Mouse (Mus musculus) neural tube, embryonic 11.5 days (tissue): Measurements from ENCODE around the gene Kcnj6. TPM values are rescaled to one million over a fixed set of nuclear protein-coding genes. Genes with fewer than 3 reads are reported as not detected.

Experiments used
- ATAC-seq: fragments of 200-750 bp; cut with Nextera tagmentation; 2 replicates; pipeline ENCODE4 v1.8.0; 2017; ENCODE audit warnings: moderate number of reproducible peaks, mild to moderate bottlenecking, moderate TSS enrichment, moderate library complexity; ENCODE audit not compliant: insufficient read depth, low FRiP score, low TSS enrichment
- DNase-seq: peaks from one replicate; pipeline ENCODE4 v3.0.0-alpha.2; 2015; ENCODE audit warnings: low spot score
- H3K27ac ChIP-seq: fragments of 300-500 bp; sonication (generic); 2 replicates; pipeline ENCODE4 v1.5.1; 2014; ENCODE audit warnings: low read depth, mild to moderate bottlenecking, low read length
- H3K27me3 ChIP-seq: fragments of 300-500 bp; sonication (generic); 2 replicates; pipeline ENCODE4 v1.6.1; 2014; ENCODE audit warnings: mild to moderate bottlenecking, low read length, mixed read lengths; ENCODE audit not compliant: control insufficient read depth, insufficient read depth
- H3K36me3 ChIP-seq: fragments of 300-500 bp; sonication (generic); 2 replicates; pipeline ENCODE4 v1.6.1; 2014; ENCODE audit warnings: mild to moderate bottlenecking, low read length, moderate library complexity, mixed read lengths; ENCODE audit not compliant: control insufficient read depth, insufficient read depth
- H3K4me1 ChIP-seq: fragments of 300-500 bp; sonication (generic); 2 replicates; pipeline ENCODE4 v1.6.1; 2014; ENCODE audit warnings: low read length, mixed read lengths; ENCODE audit not compliant: control insufficient read depth, insufficient read depth
- H3K4me2 ChIP-seq: fragments of 300-500 bp; sonication (generic); 2 replicates; pipeline ENCODE4 v1.6.1; 2014; ENCODE audit warnings: low read depth, mild to moderate bottlenecking, moderate library complexity
- H3K4me3 ChIP-seq: fragments of 300-500 bp; sonication (generic); 2 replicates; pipeline ENCODE4 v1.5.1; 2014; ENCODE audit warnings: low read depth, low read length
- H3K9ac ChIP-seq: fragments of 300-500 bp; sonication (generic); 2 replicates; pipeline ENCODE4 v1.6.1; 2014; ENCODE audit warnings: mild to moderate bottlenecking, low read length
- H3K9me3 ChIP-seq: fragments of 300-500 bp; sonication (generic); 2 replicates; pipeline ENCODE4 v1.6.1; 2016; ENCODE audit warnings: low read length; ENCODE audit not compliant: control insufficient read depth
- WGBS: fragments of 180-500 bp; shearing (Covaris S2); extraction: QIAGEN DNeasy Blood & Tissue Kit; methylation state at CpG from one replicate; pipeline ENCODE4 v1.1.7; 2014; 5-methylcytosine and 5-hydroxymethylcytosine counted together
- polyA plus RNA-seq: library from polyadenylated mRNA; unstranded; fragments of >200 nt; fragmentation: Nextera tagmentation; extraction: Ambion mirVana; gene quantifications from 2 replicates; pipeline ENCODE4 v1.2.1, GENCODE M21; 2014

Kcnj6 gene
- polyA plus RNA-seq, 1 experiment from 2014 or later: not detected

- H3K27ac ChIP-seq: no peak overlapping the region
- 79% methylated on average over 19 of the region's 19 CpGs for whole genome bisulfite sequencing
- H3K9me3 ChIP-seq: no peaks in the 10 kb centered on the region
- no peak overlapping the region for H3K4me3 ChIP-seq
- no peak overlapping the region for H3K4me2 ChIP-seq
- no peak overlapping the region for H3K9ac ChIP-seq
- ATAC-seq (no peak), DNase-seq (no peak)
- H3K27me3 ChIP-seq: no peaks in the 10 kb centered on the region
- H3K36me3 ChIP-seq: no peaks in the 10 kb centered on the region
- no peaks in the 10 kb centered on the region for H3K4me1 ChIP-seq
Measured at GRCm38 (mm10) chr16:94852407-94853160, 144.9 kb downstream of the Kcnj6 start.

- Histone ChIP-seq H3K4me2 (no peak overlapping the region), H3K9me3 (no peaks in the 10 kb centered on the region), H3K4me1 (no peaks in the 10 kb centered on the region), H3K9ac (no peak overlapping the region), H3K4me3 (no peak overlapping the region), H3K27ac (no peak overlapping the region), H3K27me3 (no peaks in the 10 kb centered on the region), H3K36me3 (no peaks in the 10 kb centered on the region)
- 54% methylated on average over 14 of the region's 14 CpGs for WGBS
- ATAC-seq: no peak
- no peak for DNase-seq
Measured at GRCm38 (mm10) chr16:94850393-94850792, 147.1 kb downstream of the Kcnj6 start.

GRCm38 (mm10) chr16:94845996-94846395 is 151.5 kb downstream of the Kcnj6 start:
- H3K27me3 ChIP-seq: no peaks in the 10 kb centered on the region
- no peaks in the 10 kb centered on the region for H3K9me3 ChIP-seq
- H3K4me3 ChIP-seq: no peak overlapping the region
- 92% methylated on average over 5 of the region's 5 CpGs for WGBS
- H3K4me1 ChIP-seq: no peaks in the 10 kb centered on the region
- H3K4me2 ChIP-seq: no peak overlapping the region
- DNase-seq (no peak), ATAC-seq (no peak)
- H3K27ac ChIP-seq: no peak overlapping the region
- H3K9ac ChIP-seq: no peak overlapping the region
- H3K36me3 ChIP-seq: no peaks in the 10 kb centered on the region

- 70% methylated on average over 4 of the region's 4 CpGs for WGBS
- H3K27me3 ChIP-seq: no peaks in the 10 kb centered on the region
- no peak overlapping the region for H3K27ac ChIP-seq
- H3K4me3 ChIP-seq: no peak overlapping the region
- no peak for ATAC-seq
- H3K9ac ChIP-seq: no peak overlapping the region
- H3K4me2 ChIP-seq: no peak overlapping the region
- DNase-seq: no peak
- H3K9me3 ChIP-seq: no peaks in the 10 kb centered on the region
- no peaks in the 10 kb centered on the region for H3K4me1 ChIP-seq
- no peaks in the 10 kb centered on the region for H3K36me3 ChIP-seq
Measured at GRCm38 (mm10) chr16:94844769-94845168, 152.7 kb downstream of the Kcnj6 start.

GRCm38 (mm10) chr16:94839398-94839797 is 158.1 kb downstream of the Kcnj6 start:
- Histone ChIP-seq H3K27me3 (no peaks in the 10 kb centered on the region), H3K27ac (no peak overlapping the region), H3K4me3 (no peak overlapping the region), H3K36me3 (no peaks in the 10 kb centered on the region), H3K9me3 (no peaks in the 10 kb centered on the region), H3K4me1 (no peaks in the 10 kb centered on the region), H3K4me2 (no peak overlapping the region), H3K9ac (no peak overlapping the region)
- ATAC-seq: no peak
- WGBS: 50% methylated on average over 6 of the region's 6 CpGs
- no peak for DNase-seq

GRCm38 (mm10) chr16:94837881-94838280 is 159.6 kb downstream of the Kcnj6 start:
- H3K36me3 ChIP-seq: no peaks in the 10 kb centered on the region
- H3K9ac ChIP-seq: no peak overlapping the region
- ATAC-seq: no peak
- DNase-seq: no peak
- no peaks in the 10 kb centered on the region for H3K9me3 ChIP-seq
- no peaks in the 10 kb centered on the region for H3K4me1 ChIP-seq
- H3K4me2 ChIP-seq: no peak overlapping the region
- no peak overlapping the region for H3K27ac ChIP-seq
- WGBS: 87% methylated on average over 9 of the region's 9 CpGs
- no peaks in the 10 kb centered on the region for H3K27me3 ChIP-seq
- H3K4me3 ChIP-seq: no peak overlapping the region

GRCm38 (mm10) chr16:94834502-94834901 is 163.0 kb downstream of the Kcnj6 start:
- Histone ChIP-seq H3K4me3 (no peak overlapping the region), H3K9ac (no peak overlapping the region), H3K36me3 (no peaks in the 10 kb centered on the region), H3K4me2 (no peak overlapping the region), H3K27ac (no peak overlapping the region), H3K27me3 (no peaks in the 10 kb centered on the region), H3K9me3 (no peaks in the 10 kb centered on the region), H3K4me1 (no peaks in the 10 kb centered on the region)
- WGBS: 89% methylated on average over 9 of the region's 9 CpGs
- ATAC-seq: no peak
- DNase-seq: no peak

- H3K4me2 ChIP-seq: no peak overlapping the region
- no peaks in the 10 kb centered on the region for H3K27me3 ChIP-seq
Measured at GRCm38 (mm10) chr16:94828166-94828565, 169.3 kb downstream of the Kcnj6 start.

GRCm38 (mm10) chr16:94827092-94827585 is 170.4 kb downstream of the Kcnj6 start:
- no peaks in the 10 kb centered on the region for H3K4me1 ChIP-seq
- 76% methylated on average over 8 of the region's 8 CpGs for WGBS
- H3K4me2 ChIP-seq: no peak overlapping the region
- ATAC-seq (no peak), DNase-seq (no peak)
- no peak overlapping the region for H3K4me3 ChIP-seq
- H3K9ac ChIP-seq: no peak overlapping the region
- no peak overlapping the region for H3K27ac ChIP-seq
- H3K36me3 ChIP-seq: no peaks in the 10 kb centered on the region
- no peaks in the 10 kb centered on the region for H3K27me3 ChIP-seq
- H3K9me3 ChIP-seq: no peaks in the 10 kb centered on the region

More at GRCm38 (mm10) chr16:94828166-94828565, 169.3 kb downstream of the Kcnj6 start:
- Histone ChIP-seq H3K27ac (no peak overlapping the region), H3K4me1 (no peaks in the 10 kb centered on the region), H3K4me3 (no peak overlapping the region), H3K9me3 (no peaks in the 10 kb centered on the region), H3K9ac (no peak overlapping the region), H3K36me3 (no peaks in the 10 kb centered on the region)
- WGBS: 87% methylated on average over 18 of the region's 18 CpGs
- ATAC-seq: no peak
- no peak for DNase-seq
